Comparison of ENCODE assay signal across 8 mouse cellular contexts in the genomic region with DNA sequence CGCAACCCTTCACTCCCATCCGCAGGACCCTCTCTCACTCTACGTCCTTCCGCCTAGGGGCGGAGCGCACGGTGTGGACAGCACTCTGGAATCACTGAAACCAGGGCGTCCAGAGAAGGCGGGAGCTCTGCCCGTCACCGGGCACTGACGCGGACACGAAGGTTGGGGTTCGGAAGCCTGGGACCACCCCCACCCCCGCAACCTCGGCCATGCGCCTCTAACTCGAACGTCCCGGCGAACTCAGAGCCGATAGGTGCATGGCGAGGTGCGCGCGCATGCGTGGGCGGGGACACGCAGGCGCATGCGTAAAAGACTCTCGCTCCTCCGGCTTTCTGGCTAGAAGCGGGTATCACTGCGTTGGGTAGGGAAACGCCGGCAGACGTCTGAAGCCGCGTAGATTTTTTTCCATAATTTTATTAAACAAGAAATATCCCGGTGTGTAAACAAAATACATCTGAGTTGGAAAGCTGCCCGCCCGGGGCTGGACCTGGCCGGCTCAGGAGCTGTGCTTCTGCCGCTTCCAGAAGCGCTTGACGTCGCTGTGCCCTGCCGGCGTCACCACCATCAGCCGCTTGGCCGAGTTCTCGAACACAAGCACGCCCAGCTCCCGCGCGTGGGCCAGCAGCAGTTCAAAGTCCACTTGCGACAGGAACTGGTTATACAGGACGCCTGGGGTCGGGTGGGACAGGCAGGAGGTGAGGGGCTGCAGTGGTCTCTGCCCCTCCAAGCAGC. TPM values are rescaled to one million over a fixed set of nuclear protein-coding genes. Genes with fewer than 3 reads are reported as not detected.
DNase-seq lines count a peak whose midpoint lies in the region; ATAC-seq and TF ChIP-seq lines count a peak whose summit lies in the region.

A gene (minus strand): TSS at position 259 of the 732 bp plus-strand sequence.

- peaks cover 82% of the 10 kb centered on the region for H3K36me3 ChIP-seq in G1E (replicated peaks)
- peaks cover 22% of the 10 kb centered on the region for H3K36me3 ChIP-seq in forebrain, postnatal 0 days (ENCODE audit: insufficient read depth)
- H3K36me3 ChIP-seq in lung, embryonic 15.5 days = peaks cover 14% of the 10 kb centered on the region; the same call in 1 of the 2 replicates

- ATAC-seq in G1E (ENCODE audit: extremely low read depth, insufficient number of reproducible peaks, low FRiP score, poor library complexity, severe bottlenecking) = peak; percentile 64
- ATAC-seq in forebrain, postnatal 0 days = peak; percentile 94
- ATAC-seq in lung, embryonic 15.5 days (ENCODE audit: borderline replicate concordance, extremely low read depth, low FRiP score, low TSS enrichment) = peak; percentile 76

- no peaks in the 10 kb centered on the region for H3K27me3 ChIP-seq in G1E (ENCODE audit: insufficient read depth, low read length)
- H3K27me3 ChIP-seq in forebrain, postnatal 0 days (ENCODE audit: insufficient read depth, low read length) = no peaks in the 10 kb centered on the region
- no peaks in the 10 kb centered on the region for H3K27me3 ChIP-seq in lung, embryonic 15.5 days

- H3K4me1 ChIP-seq in G1E (ENCODE audit: insufficient read depth, low read depth, low read length) = peaks cover 32% of the 10 kb centered on the region
- H3K4me1 ChIP-seq in forebrain, postnatal 0 days (ENCODE audit: insufficient read depth) = no peaks in the 10 kb centered on the region
- peaks cover 18% of the 10 kb centered on the region for H3K4me1 ChIP-seq in lung, embryonic 15.5 days

- DNase-seq in G1E (ENCODE audit: low spot score) = peak; percentile 97
- peak; percentile 95 to 99 for DNase-seq in cerebellum, adult 18-20 months
- DNase-seq in forebrain, postnatal 0 days = peak; percentile 98
- peak; percentile 98 for DNase-seq in heart, postnatal 4 days
- DNase-seq in layer of hippocampus, adult 8-10 months (ENCODE audit: low spot score in 2 of 2) = peak; percentile 94 to 98
- DNase-seq in ovary, adult 18-20 months (ENCODE audit: low spot score) = peak; percentile 91
- DNase-seq in thymus, postnatal 0 days (ENCODE audit: low spot score) = peak; percentile 97

- peak within 1 kb of the TSS; percentile 82 for H3K27ac ChIP-seq in forebrain, postnatal 0 days (ENCODE audit: low read depth, low read length)
- peak within 1 kb of the TSS; percentile 87 for H3K27ac ChIP-seq in lung, embryonic 15.5 days

- H3K9ac ChIP-seq in forebrain, postnatal 0 days = peak within 1 kb of the TSS; percentile 77
- H3K9ac ChIP-seq in lung, embryonic 15.5 days = peak within 1 kb of the TSS; percentile 74

- under 1% methylated on average over 61 of the region's 61 CpGs for WGBS in forebrain, postnatal 0 days
- under 1% methylated on average over 61 of the region's 61 CpGs for WGBS in lung, embryonic 15.5 days

- TF ChIP-seq CTCF in G1E (IDR thresholded peaks at IDR 0.05; ENCODE audit: low read depth, low read length) = no peak
- TF ChIP-seq CTCF in forebrain, postnatal 0 days (IDR thresholded peaks at IDR 0.05; ENCODE audit: low read depth) = 0 out of 2 replicates have a peak, but pooled peaks have one; percentile 29

- peak within 1 kb of the TSS; percentile 93 for H3K4me3 ChIP-seq in G1E (ENCODE audit: low read depth, low read length)
- peak within 1 kb of the TSS; percentile 59 for H3K4me3 ChIP-seq in forebrain, postnatal 0 days (ENCODE audit: low read depth, low read length)
- peak within 1 kb of the TSS; percentile 57 for H3K4me3 ChIP-seq in lung, embryonic 15.5 days

- H3K4me2 ChIP-seq in forebrain, postnatal 0 days (ENCODE audit: low read depth) = peak within 1 kb of the TSS; percentile 96
- H3K4me2 ChIP-seq in lung, embryonic 15.5 days = peak within 1 kb of the TSS; percentile 93

- no peaks in the 10 kb centered on the region for H3K9me3 ChIP-seq in G1E (replicated peaks)
- H3K9me3 ChIP-seq in forebrain, postnatal 0 days (ENCODE audit: low read length) = no peaks in the 10 kb centered on the region
- H3K9me3 ChIP-seq in lung, embryonic 15.5 days = no peaks in the 10 kb centered on the region

RNA-seq across cellular contexts. Expression of the gene that starts here (rescaled TPM):
- total RNA-seq in G1E (2014; fragmentation: Nextera tagmentation) (23.8 and 24.6 TPM in 2 replicates), G1E (2017) (10.8 and 11.0 TPM in 2 replicates)
- polyA plus RNA-seq in G1E (2012) = 93.9 and 135 TPM in 2 replicates
- total RNA-seq in forebrain, postnatal 0 days (2014; rRNA removed) = 29.5 and 42.0 TPM in 2 replicates
- polyA plus RNA-seq in forebrain, postnatal 0 days (2015; fragmentation: Nextera tagmentation; extraction: Ambion mirVana) = 8.5 and 10.4 TPM in 2 replicates
- 10 to 100 TPM; 29.0 to 29.2 TPM for total RNA-seq in heart, postnatal 4 days (2021)
- total RNA-seq in layer of hippocampus, adult 8-10 months (2022) = 10 to 100 TPM; 28.0 to 44.7 (median 35.4) TPM
- polyA plus RNA-seq in lung, embryonic 15.5 days (2015; fragmentation: Nextera tagmentation; extraction: Ambion mirVana) = 20.7 and 22.4 TPM in 2 replicates
- polyA plus RNA-seq in thymus, postnatal 0 days (2015; fragmentation: Nextera tagmentation; extraction: Ambion mirVana) = 22.5 and 27.0 TPM in 2 replicates

Comparison
In these comparisons a context has a peak if more than half of its experiments do, and no peak if none do; other contexts are left out.
1. Peak in every context shown above with its lines: DNase-seq, ATAC-seq, H3K4me3 ChIP-seq and H3K27ac ChIP-seq.